Mouse (Mus musculus) heart, postnatal 0 days (tissue): Measurements from ENCODE around the gene Fgfr2.

Source experiments
- CTCF ChIP-seq: IDR thresholded peaks from 2 replicates; pipeline ENCODE4 v1.5.1; 2016; ENCODE audit warnings: antibody characterized with exemption, control low read depth, low read depth
- EP300 ChIP-seq: IDR thresholded peaks from 2 replicates; pipeline ENCODE4 v1.6.1; 2016; ENCODE audit warnings: antibody characterized with exemption, low read depth

- no peak for TF ChIP-seq CTCF
- no peak for TF ChIP-seq EP300
Measured at GRCm38 (mm10) chr7:132619975-132620918, 502.9 kb downstream of the Fgfr2 start.
